Mouse (Mus musculus) WW6 (cell line): ENCODE measurements around the gene Gabpb1.
A peak's percentile ranks its signal among the peaks of the same experiment; 100 is the strongest.

ENCODE experiments used
- DNase-seq: peaks from one replicate; pipeline ENCODE4 v3.0.0-alpha.2; 2013; ENCODE audit warnings: low read depth, low spot score

Gene Gabpb1

DNA sequence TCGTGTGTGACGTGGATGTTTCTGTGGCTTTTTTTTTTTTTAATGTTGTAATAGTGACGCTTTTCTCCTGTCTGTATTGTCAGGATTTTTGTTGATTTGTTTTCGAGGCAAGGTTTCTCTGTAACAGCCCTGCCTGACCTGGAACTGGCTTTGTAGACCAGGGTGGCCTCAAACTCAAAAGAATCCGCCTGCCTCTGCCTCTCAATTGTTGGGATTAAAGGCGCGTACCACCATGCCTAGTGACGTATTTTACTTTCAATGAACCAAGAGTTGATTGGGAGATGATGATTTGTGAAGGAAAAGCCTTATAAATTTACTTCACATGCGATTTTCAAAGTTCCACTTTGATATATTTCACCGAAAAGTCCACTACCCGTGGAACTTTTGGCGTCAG, at the start of gene Gabpb1:
Gene Gabpb1 (minus strand): TSS at position 216 of the 394 bp plus-strand sequence.
- no peak for DNase-seq

DNA sequence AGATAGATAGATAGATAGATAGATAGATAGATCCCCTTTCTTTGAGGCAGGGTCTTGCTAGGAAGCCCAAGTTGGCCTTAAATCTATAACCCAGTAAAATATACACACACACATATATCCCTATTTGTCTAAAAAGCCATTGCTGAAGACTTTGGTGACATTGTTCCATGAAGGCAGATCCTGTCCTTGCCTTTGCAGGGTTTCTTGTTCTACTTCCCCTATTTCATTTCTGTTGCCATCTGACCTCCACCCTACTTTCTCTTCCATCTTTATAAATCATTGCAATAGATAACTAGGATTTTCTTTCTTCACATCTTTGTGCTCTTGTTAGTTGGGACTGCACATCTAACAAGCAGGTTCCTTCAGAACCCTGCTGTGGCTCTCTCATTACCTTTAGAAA, 36.8 kb upstream of the Gabpb1 start:
- DNase-seq: no peak

DNA sequence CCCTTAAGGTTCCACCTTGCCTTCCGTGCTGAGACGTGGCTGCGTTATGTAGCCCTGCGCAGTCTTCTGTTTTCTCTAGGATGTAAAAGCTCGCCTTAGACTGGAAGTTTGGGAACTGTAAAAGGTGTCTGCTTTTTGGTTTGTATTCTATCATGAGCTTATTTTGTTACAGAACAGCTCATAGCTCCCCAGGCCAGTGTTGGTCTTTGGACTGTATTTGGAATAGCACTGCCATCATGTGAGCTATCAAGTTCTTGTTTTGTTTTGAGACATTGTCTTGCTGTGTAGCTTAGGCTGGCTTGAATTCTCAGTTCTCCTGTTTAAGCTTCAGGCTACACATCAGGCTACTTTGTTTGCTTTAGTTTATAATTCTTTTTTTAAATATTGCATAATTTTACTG, 36.4 kb upstream of the Gabpb1 start:
- no peak for DNase-seq

DNA sequence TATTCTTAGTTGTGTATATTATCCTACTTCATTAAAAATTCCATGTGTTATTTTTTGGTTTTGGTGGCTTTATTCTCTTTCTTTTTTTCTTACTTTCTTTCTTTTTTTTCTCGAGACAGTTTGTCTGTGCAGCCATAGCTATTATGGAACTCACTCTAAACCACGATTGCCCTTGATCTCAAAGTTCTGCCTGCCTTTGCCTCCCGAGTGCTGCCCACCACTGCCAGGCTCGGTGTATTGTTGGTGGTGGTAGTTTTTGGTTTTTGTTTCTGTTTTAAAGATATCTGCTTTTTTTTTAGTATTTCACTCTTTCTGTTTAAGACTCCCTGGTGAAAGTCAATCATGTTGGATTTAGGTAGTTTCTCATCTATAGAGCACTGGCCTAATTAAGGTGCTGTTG, 32.2 kb upstream of the Gabpb1 start:
- DNase-seq: no peak

DNA sequence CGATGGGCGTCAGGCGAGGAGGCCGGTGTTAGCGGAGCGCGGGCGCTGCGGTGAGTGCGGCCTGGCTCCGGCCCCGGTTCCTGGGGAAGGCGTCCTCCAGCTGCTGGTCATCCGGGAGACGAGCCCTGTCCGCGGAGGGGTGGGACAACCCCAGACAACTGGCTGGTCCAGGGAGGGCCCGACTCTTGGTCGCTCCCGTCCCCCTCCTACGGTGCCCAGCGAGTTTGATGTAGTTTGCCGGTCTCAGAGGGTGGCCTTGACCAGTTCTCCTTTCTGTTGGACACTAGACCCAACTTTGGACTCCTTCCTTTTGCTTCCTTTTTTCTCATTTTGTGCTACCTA, 31.3 kb upstream of the Gabpb1 start:
- no peak for DNase-seq

DNA sequence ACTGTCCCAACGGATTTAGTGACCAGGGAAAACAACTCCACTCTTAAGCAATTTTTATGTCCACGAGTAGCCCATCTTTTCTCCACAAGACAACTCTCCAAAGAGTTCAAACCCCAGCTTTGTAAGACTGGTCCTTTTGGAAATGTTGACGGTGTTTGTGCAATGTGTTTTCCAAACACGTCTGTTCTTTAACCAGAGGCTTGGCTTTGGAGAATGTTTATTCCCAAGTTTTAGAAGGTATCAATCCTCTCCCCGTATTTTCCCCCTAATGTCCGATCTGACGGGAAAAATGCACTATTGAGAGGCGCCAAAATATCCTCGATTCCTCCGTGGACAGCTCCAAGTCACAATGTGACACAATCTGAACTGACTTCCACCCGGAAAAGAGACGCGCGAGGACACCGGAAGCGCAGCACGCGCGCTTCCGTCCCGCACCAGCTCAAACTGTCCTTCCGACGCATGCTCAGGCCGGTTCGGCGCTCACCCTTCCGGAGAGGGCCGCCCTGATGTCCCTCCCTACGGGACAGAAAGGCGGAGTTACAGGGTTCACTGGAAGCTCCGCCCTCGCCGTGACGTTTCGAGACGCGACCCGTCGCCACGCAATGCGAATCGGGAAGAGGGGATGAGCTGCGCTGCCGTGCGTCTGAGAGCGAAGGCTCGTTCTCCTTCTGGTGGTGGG, 30.8 kb upstream of the Gabpb1 start, which contains the start of gene Usp8:
Gene Usp8 (plus strand): TSS at position 570 of the 679 bp plus-strand sequence.
- peak; percentile 86 for DNase-seq

DNA sequence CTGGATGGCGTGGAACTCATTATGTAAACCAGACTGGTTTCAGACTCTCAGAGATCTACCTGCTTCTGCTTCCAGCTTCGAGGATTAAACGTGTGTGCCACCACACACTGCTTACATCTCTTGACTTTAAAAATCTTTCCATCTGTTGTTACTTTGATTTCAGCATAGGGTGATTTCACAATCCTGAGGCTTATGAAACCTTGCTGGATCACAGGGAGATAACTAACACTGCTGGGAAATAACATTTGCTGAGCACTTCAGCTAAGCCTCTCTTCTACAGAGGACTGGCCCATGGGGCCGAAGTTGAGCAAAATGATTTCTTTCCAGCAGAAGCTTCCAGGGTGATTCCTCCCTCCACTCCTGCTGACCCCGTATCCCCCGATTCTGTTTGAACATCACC, 19.1 kb upstream of the Gabpb1 start:
- no peak for DNase-seq

DNA sequence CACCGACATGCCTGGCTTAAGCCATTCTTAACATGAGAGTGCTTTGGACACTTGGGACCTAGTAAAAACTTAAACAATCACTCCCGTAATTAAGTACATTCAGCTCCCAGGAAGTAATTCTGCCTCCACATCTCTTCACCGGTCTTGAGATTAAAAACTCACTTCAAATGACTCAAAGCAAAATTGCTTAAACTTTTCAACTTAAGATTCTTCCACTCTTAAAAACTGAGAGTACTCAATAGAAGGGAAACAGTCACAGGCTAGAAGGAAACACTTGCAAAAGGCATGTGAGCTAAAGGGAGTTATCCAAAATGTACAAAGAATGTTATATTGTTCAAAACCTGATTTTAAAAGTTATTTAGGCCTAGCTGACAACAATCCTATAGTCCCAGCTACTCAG, 15.2 kb upstream of the Gabpb1 start:
- DNase-seq: no peak

DNA sequence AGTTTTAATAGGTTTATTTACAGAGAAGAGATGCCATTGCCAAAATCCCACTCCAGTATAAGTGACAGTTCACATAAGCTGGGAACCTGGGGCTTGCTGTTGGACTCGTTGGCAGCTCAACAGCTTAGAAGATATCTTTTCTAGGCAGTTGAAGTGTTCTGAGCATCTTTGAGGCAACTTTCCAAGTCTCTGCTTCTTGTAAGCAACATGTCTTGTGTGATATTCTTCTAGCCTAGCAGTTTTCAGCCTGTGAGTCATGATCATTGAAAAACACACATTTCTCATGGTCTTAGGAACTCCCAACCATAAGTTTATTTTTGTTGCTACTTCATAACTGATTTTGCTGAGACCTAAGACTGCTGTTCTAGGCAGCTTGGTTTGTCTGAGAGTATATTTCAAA, 6.8 kb upstream of the Gabpb1 start:
- DNase-seq: no peak

DNA sequence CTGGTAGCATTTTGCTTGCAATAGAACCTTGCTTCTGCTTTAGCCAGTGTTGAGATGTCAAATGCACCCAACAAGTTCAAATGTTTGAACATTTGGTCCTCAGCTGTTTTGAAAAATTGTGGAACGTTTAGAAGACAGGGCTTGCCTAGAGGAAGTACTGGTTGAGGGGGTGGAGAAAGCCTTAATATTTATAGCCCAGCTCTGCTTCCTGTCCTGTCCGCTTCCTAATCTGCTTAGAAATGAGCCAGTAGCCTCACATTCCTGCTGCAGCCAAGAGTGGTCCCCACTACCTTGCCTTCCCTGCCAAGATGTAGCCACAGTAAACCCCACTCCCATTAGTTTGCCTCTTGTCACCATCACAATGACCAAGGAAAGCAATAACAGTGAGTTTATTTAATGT, 6.2 kb upstream of the Gabpb1 start:
- DNase-seq: no peak

DNA sequence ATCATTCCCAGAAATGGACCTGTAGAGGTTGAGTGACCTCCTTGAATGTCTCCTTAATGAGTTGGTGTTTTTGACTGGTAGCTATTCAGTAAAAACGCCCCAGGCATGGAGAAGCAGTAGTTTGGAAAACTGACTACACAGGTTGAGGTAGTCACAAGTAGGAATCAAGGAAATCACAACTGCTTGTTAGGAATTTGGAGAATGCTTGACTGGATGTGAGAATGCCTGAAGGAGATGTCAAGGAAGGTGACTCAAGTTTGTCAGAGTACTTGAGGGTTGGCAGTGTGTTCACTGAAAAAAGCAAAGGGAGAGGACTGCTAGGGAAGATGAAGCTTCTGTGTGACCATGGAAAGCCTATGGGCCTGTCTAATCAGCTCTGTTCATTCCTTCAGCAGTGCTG, 1.2 kb upstream of the Gabpb1 start:
- no peak for DNase-seq

DNA sequence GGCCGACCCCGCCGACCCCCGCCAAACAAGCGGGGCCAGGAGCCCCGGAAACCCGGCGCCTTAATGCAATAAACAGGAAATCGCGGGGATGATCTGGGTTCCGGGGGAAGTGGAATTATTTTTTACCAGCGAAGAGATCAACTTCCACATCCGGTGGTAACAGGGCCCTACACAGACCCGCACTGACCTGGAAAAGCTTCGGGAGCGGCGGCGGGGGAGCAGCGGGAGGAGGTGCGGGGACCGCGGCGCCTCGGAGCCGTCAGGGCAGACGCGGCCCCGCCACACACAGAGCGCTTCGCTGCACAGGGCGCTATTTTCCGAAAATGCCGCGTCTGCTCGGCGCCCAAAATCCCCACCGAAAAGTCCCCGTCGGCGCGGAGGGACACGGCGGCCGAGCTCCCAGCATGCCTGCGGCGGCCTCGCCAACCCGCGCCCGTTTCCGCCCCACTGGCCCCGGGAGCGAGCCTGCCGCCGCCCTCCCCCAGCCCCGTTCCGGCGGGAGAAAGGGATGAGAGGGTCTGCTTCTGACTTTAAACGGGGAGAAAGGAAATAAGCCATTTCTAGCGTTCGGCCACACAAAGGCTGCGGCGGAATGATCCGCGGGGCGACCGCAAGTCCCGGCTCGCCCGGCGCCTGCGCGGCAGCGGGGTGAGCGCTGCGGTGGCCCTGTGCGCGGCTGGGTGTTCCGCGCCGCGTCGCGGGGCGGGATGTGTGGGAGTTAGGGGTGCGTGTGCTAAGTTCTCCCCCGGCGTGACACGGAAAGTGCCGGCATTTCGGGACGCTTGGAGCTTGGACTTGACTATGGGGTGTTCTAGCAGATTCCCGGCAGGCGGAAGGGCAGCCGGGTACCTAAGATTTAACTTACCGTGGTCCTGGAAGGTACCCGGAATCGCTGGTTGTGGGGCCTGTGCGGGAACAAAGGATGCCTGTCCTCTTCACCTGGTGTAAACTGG, 692 bp downstream of the Gabpb1 start:
- peak; percentile 80 for DNase-seq

DNA sequence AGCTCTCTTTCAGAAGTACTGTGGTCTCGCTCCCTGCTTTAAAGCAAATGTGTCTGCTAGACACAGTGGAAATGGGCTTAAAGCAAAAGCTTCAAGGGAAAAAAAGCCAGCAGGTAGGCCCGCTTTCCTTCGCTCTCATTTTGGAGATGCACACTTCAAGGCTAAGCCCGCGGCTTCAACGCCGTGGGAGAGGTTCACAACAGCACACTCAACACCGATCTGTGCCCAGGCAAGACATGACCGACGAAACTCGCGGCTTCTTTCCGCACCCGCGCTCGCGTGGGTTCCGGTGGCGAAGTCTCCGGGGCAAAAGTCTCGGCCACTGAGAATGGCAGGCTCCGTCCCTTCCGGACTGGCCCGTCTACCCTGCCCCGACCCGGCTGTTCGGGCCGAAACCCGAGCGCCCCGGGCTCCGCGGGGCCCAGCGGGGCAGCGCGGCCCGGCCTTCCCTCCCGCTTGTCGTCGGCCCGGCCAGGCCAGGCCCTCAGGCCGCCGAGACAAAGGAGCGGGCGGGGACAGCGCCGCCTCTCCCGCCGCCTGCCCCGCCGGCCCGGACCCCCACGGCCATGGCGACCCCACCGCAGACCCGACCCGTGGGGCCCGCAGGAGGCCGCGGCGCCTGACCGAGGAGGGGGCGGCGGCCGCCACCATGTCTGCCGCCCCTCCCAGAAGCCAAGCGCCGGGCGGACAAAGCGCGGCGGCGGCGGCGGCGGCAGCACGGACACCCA, 1.5 kb downstream of the Gabpb1 start:
- DNase-seq: no peak

DNA sequence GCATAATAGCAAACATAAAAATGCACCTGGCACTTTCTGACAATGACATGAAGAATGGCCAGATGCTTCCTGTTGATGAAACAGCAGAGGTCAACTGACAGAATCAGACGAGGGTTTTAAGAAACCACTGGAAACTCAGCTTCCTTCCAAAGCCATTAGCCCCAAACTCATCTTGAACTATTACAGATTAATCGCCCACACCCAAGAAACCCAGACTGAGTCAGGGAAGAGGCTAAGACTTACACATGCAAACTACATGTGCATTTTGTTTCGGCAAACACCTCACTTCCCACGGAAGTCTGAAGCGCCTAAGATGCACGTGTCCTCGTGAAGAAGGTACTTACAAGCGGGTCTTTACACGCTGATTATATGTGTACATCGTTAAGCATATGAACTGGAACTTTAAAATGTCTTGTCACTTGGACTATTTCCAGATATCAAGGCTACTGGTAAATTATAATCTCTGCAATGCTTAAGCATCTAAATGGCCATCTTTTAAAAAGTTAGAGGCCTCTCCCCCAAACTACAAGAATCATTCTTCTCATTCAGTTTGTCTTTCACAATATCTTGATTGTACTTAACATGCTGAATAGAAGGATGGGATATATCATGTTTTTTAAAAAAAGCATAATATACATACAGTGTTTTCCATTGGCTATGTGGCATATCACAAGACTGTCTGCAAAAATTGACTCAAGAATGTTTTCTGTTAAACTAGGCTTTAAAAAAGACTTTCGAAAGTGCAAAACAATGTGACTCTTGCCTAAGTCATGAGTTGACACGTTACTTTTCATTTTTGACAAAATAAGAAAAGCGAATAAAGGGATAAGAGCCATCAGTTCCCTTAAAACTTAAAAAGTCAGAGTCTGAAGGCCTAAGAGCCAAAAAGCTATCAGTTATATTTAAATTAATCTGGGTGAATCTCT, 2.6 kb downstream of the Gabpb1 start:
- DNase-seq: no peak

DNA sequence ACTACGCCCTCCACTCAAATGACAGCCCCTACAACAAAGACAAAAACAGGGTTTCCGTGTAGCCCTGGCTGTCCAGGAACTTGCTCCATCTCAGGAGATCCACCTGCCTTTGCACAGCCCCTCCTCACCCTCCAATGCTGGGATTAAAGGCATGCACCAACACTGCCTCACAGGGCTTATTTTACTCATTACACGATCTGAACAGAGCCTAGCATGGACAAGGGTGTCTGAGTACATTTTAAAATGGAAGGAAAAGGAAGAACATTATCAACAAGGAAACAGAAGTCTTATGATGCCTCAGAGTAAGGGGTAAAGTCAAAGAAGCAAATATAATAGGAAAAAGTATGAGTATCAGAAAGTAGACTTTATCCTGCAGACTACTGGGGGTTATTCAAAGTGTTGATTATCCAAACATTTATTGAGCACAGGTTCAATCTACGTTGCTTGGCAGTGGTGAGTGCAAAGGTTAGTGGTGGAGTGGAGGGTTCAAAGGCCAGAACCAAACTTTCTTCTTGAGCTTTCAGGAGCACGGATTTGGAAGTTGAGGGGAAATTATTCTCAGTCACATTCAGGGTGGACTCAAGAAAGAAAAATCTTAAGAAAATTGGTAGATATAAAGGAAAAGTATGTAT, 7.4 kb downstream of the Gabpb1 start:
- no peak for DNase-seq

DNA sequence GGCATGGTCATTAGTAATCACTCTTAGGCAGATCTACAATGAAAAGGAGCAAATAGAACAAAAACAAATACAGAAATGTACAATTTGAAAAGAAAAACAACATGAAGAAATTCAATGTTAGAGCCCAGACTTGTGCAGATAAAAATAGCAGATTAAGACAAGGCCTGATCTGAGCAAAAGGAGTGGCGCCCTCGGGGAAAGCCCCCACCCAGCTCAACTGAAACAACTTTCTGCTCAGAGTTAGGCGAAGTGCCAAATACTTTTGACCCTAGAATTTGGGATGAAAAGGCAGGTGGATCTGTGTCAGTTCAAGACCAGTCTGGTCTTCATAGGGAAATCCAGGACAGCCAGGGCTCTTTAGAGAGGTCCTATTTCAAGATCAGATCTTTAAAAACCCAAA, 10.2 kb downstream of the Gabpb1 start:
- DNase-seq: no peak

DNA sequence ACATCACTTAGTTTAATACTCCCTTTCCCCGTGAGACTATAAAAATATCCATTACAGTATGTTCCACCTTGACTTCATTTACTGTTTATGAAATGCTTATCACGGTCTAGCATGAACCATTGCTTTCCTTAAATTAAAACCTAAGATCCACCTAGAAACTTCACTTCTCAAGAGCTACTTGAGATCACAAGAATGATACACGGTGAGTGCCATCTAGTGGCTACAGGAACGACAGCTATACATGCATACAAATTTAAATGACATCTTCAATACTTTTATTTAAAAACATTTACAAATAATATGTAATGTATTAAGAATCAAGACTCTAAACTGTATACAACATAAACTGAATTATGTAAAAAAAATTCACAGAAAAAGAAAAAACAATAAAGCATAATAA, 12.7 kb downstream of the Gabpb1 start:
- no peak for DNase-seq

DNA sequence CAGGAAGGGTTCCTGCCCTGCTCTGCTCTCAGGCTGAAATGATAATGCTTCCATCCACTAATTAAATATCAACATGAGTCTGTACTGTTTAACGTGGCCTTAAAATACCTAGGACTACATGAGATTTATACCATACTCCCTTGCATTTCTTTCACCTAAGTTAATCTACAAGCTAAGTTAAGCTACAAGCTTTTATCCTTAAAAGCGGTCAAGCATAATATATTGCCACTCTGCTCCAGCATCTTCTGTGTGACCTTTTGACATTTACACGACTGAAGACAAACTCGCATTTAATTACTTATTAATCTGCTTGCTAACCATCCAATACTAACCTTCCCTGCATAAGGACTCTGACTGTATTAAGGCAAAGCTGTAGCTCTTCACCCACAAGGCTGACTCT, 23.2 kb downstream of the Gabpb1 start:
- no peak for DNase-seq

DNA sequence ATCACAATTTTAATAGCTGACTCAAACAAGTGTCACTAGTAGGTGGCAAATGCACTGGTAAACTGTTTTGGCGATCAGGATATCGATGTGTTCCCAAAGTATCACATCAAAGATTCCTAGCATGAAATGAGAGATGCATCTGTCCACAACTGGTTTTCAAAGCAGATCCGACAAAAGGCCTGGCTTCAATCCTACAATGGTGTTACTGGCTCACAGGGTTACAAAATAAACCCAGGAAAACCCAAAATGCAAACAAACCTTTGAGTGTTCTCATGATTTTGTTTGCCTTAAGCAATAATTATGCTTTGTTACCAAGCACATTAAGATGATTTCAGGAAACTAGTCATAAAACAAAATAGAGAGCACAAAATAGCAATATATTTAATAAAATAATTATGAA, 28.4 kb downstream of the Gabpb1 start:
- DNase-seq: no peak

DNA sequence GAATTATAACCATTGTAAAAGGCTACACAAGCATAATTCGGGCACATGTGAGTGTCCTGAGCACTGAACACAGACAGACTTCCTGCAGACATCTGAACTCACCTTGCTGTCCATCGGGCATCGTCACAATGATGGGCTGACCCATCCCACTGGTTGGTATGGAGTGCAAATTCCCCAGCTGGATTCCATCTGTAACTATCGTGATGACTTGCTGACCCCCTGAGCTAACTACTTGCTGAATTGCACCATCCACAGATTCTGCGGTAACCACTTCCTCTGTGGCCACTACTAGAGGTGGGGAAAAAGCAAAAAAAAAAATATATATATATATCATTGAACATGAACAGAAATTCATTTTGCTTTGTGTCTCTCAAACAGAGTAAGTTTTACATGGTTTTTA, 29.7 kb downstream of the Gabpb1 start:
- no peak for DNase-seq

DNA sequence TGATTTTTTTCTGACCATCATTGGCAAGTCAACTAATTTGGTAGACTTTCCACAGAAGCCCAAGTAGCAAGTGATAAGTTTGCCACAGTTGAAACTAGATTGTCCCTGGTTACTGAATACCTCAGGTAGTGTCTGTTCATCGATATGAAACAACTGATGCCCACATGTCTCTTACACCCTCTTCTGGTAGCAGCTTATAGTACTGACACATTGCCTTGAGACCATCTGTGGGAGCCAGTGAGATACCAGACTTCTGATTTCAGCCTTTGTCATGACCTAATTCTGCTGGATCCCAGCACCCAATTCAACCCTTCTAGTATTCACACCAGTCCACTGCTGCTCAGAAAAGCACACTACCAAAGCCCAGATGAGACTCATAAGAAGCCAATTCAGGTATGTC, 31.4 kb downstream of the Gabpb1 start:
- DNase-seq: no peak
